Mouse (Mus musculus) ES-E14 (cell line): ENCODE results near the gene Rnf217. TPM values are rescaled to one million over a fixed set of nuclear protein-coding genes. Genes with fewer than 3 reads are reported as not detected.

Experiments
- DNase-seq: peaks from one replicate; pipeline ENCODE4 v3.0.0-alpha.2; 2013; ENCODE audit warnings: low read depth, low spot score
- H3K27ac ChIP-seq: 2 replicates; pipeline ENCODE4 v1.5.1; 2012; ENCODE audit warnings: low read depth, mild to moderate bottlenecking, low read length, moderate library complexity, mixed read lengths; ENCODE audit not compliant: poor library complexity, insufficient read depth, severe bottlenecking
- H3K36me3 ChIP-seq: 2 replicates; pipeline ENCODE4 v1.6.1; 2012; ENCODE audit warnings: mild to moderate bottlenecking, low read length, moderate library complexity, mixed read lengths; ENCODE audit not compliant: control insufficient read depth, poor library complexity, insufficient read depth, severe bottlenecking
- H3K4me1 ChIP-seq, 2 experiments: fragments of 150-350 bp in 1 of 2; sonication (generic) in 1 of 2; 2 replicates each; pipeline ENCODE4 v1.6.1; 2012; ENCODE audit warnings: low read length in 2 of 2, mild to moderate bottlenecking in 1 of 2, mixed read lengths in 1 of 2; ENCODE audit not compliant: control insufficient read depth in 2 of 2, insufficient read depth in 2 of 2, poor library complexity in 1 of 2
- H3K4me3 ChIP-seq, 2 experiments: fragments of 150-350 bp in 1 of 2; sonication (generic) in 1 of 2; 2 replicates each; pipeline ENCODE4 v1.5.1; 2012; ENCODE audit warnings: low read length in 2 of 2, low read depth in 1 of 2, mild to moderate bottlenecking in 1 of 2, mixed read lengths in 1 of 2; ENCODE audit not compliant: insufficient read depth in 1 of 2, poor library complexity in 1 of 2, severe bottlenecking in 1 of 2
- H3K9ac ChIP-seq: 2 replicates; pipeline ENCODE4 v1.6.1; 2012; ENCODE audit warnings: low read depth, mild to moderate bottlenecking, low read length, mixed read lengths; ENCODE audit not compliant: poor library complexity, insufficient read depth, severe bottlenecking
- H3K9me3 ChIP-seq: fragments of 150-350 bp; sonication (generic); 2 replicates; pipeline ENCODE4 v1.6.1; 2012; ENCODE audit warnings: low read depth, mild to moderate bottlenecking, low read length; ENCODE audit not compliant: control insufficient read depth, insufficient read depth
- CHD2 ChIP-seq: IDR thresholded peaks from 2 replicates; pipeline ENCODE4 v1.6.1; 2014; ENCODE audit warnings: mild to moderate bottlenecking, low read depth, low read length, inconsistent platforms
- HCFC1 ChIP-seq: IDR thresholded peaks from 2 replicates; pipeline ENCODE4 v1.6.1; 2012; ENCODE audit warnings: low read length, inconsistent platforms, borderline replicate concordance; ENCODE audit not compliant: insufficient read depth
- MAFK ChIP-seq: IDR thresholded peaks from 2 replicates; pipeline ENCODE4 v1.6.1; 2014; ENCODE audit warnings: mild to moderate bottlenecking, low read depth, low read length, inconsistent platforms; ENCODE audit not compliant: insufficient read depth
- ZC3H11A ChIP-seq: IDR thresholded peaks from 2 replicates; pipeline ENCODE4 v1.6.1; 2012; ENCODE audit warnings: low read depth, mild to moderate bottlenecking, inconsistent platforms, low read length, borderline replicate concordance
- ZNF384 ChIP-seq: IDR thresholded peaks from 2 replicates; pipeline ENCODE4 v1.6.1; 2012; ENCODE audit warnings: low read depth, low read length, inconsistent platforms
- in situ Hi-C, 2 experiments: fragments of 600-800 bp; cut with MboI; formaldehyde crosslinking; loops; one replicate each; pipeline ENCODE4 v1.15.1; 2025; ENCODE audit warnings: low sequenced_read_pairs in 2 of 2, inconsistent platforms in 1 of 2; ENCODE audit not compliant: unreplicated experiment in 2 of 2
- total RNA-seq: library from RNA; depleted of rRNA; stranded (reverse); fragments of 300-350 nt; gene quantifications from 2 replicates; pipeline ENCODE4 v1.2.3, GENCODE M21; 2012

Gene Rnf217
- total RNA-seq, 1 experiment: 1.2 TPM

DNA sequence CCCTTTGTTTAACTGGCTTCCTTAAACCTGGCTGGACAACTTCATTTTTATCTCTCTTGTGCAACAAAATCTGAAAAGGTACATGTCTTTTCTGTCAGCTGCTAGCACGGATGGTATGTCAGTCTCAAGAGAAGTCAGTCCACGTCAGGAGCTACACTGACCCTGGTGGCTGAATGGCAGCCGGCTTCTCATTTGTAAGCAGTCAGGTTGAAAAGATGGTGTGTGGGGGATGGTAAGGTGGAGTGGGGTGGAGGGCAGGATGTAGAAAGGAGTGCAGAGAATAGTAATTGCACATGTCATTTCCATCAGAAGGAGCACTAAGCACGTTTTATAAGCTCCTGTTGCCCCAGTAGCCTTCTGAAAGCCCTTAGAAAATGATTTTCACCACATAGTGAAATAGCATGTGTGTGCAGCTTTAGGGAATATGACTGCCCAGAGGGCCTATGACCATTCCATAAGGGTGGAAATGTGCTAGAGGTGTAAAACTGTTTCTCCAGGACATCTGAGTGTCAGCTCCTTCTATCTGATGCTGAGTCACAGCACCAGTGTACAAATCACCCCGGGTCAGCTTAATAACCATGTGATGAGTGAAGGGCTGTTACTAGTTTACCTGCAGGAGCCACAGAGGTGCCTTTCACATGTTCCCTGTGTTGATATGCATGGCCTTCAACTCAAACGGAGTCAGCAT, 80.5 kb downstream of the Rnf217 start:
- in situ Hi-C loops: no loop called here
- H3K4me1 ChIP-seq: 0 out of 4 replicates have a peak, but pooled peaks cover 0 to 2% of the 10 kb centered on the region in 2 experiments
- H3K36me3 ChIP-seq: no peaks in the 10 kb centered on the region
- no peaks in the 10 kb centered on the region for H3K9me3 ChIP-seq
- no peak overlapping the region for H3K4me3 ChIP-seq
- no peak overlapping the region for H3K27ac ChIP-seq
- no peak for TF ChIP-seq HCFC1
- no peak overlapping the region for H3K9ac ChIP-seq
- DNase-seq: no peak

- TF ChIP-seq ZC3H11A (no peak), CHD2 (no peak), ZNF384 (no peak), HCFC1 (no peak), MAFK (no peak)
- in situ Hi-C loops: no loop called here
- no peaks in the 10 kb centered on the region for H3K9me3 ChIP-seq
Measured at GRCm38 (mm10) chr10:31525705-31526104, 83.3 kb downstream of the Rnf217 start.

GRCm38 (mm10) chr10:31519420-31519819, 89.6 kb downstream of the Rnf217 start:
- in situ Hi-C loops: no loop called here
- peak; percentile 33 for DNase-seq
- Histone ChIP-seq H3K27ac (no peak overlapping the region), H3K9ac (no peak overlapping the region), H3K4me3 (no peak overlapping the region), H3K36me3 (no peaks in the 10 kb centered on the region), H3K9me3 (no peaks in the 10 kb centered on the region), H3K4me1 (no peaks in the 10 kb centered on the region)
- TF ChIP-seq CHD2 (no peak), MAFK (no peak), ZNF384 (no peak), ZC3H11A (no peak), HCFC1 (no peak)

More at GRCm38 (mm10) chr10:31525705-31526104, 83.3 kb downstream of the Rnf217 start:
- Histone ChIP-seq H3K4me1 (0 out of 4 replicates have a peak, but pooled peaks cover 0 to 2% of the 10 kb centered on the region in 2 experiments), H3K36me3 (no peaks in the 10 kb centered on the region), H3K9ac (no peak overlapping the region), H3K4me3 (no peak overlapping the region), H3K27ac (no peak overlapping the region)
- no peak for DNase-seq

GRCm38 (mm10) chr10:31518210-31518609, 90.8 kb downstream of the Rnf217 start:
- Histone ChIP-seq H3K4me1 (no peaks in the 10 kb centered on the region), H3K4me3 (no peak overlapping the region), H3K36me3 (no peaks in the 10 kb centered on the region), H3K27ac (no peak overlapping the region), H3K9me3 (no peaks in the 10 kb centered on the region), H3K9ac (no peak overlapping the region)
- peak; percentile 73 for TF ChIP-seq MAFK
- no peak for TF ChIP-seq ZNF384
- in situ Hi-C loops: no loop called here
- DNase-seq: no peak

GRCm38 (mm10) chr10:31517192-31517591, 91.8 kb downstream of the Rnf217 start:
- in situ Hi-C loops: no loop called here
- no peak for DNase-seq
- Histone ChIP-seq H3K27ac (no peak overlapping the region), H3K4me1 (no peaks in the 10 kb centered on the region), H3K9ac (no peak overlapping the region), H3K9me3 (no peaks in the 10 kb centered on the region), H3K4me3 (no peak overlapping the region), H3K36me3 (no peaks in the 10 kb centered on the region)
- no peak for TF ChIP-seq HCFC1
- TF ChIP-seq ZC3H11A: no peak
- no peak for TF ChIP-seq CHD2
- no peak for TF ChIP-seq ZNF384
- no peak for TF ChIP-seq MAFK
